Mouse (Mus musculus): ENCODE data around the gene Ndufa5. TPM values are rescaled to one million over a fixed set of nuclear protein-coding genes. Genes with fewer than 3 reads are reported as not detected.

The Ndufa5 gene
- total RNA-seq (2021): 100 to 1,000 TPM; 278 to 314 TPM

- peak; percentile 50 to 77 for DNase-seq (ENCODE audit: extremely low spot score in 1 of 2, low spot score in 1 of 2)
Measured at GRCm38 (mm10) chr6:24527155-24528063, at the start of gene Ndufa5. Gene Ndufa5, minus strand, starts transcription at chr6:24528013.

GRCm38 (mm10) chr6:24573319-24573718 is 45.5 kb upstream of the Ndufa5 start:
- no peak for DNase-seq (ENCODE audit: extremely low spot score in 1 of 2, low spot score in 1 of 2)

GRCm38 (mm10) chr6:24572431-24572830 is 44.6 kb upstream of the Ndufa5 start:
- no peak for DNase-seq (ENCODE audit: extremely low spot score in 1 of 2, low spot score in 1 of 2)

- DNase-seq (ENCODE audit: extremely low spot score in 1 of 2, low spot score in 1 of 2): no peak
Measured at GRCm38 (mm10) chr6:24571126-24571525, 43.3 kb upstream of the Ndufa5 start.

GRCm38 (mm10) chr6:24570278-24570677 is 42.5 kb upstream of the Ndufa5 start:
- DNase-seq (ENCODE audit: extremely low spot score in 1 of 2, low spot score in 1 of 2): no peak

GRCm38 (mm10) chr6:24569711-24570110 is 41.9 kb upstream of the Ndufa5 start:
- DNase-seq (ENCODE audit: extremely low spot score in 1 of 2, low spot score in 1 of 2): no peak

GRCm38 (mm10) chr6:24568963-24569362 is 41.1 kb upstream of the Ndufa5 start:
- DNase-seq (ENCODE audit: extremely low spot score in 1 of 2, low spot score in 1 of 2): no peak

- no peak for DNase-seq (ENCODE audit: extremely low spot score in 1 of 2, low spot score in 1 of 2)
Measured at GRCm38 (mm10) chr6:24564886-24565285, 37.1 kb upstream of the Ndufa5 start.

- peak in 1 of 2 experiments; percentile 35 for DNase-seq (ENCODE audit: extremely low spot score in 1 of 2, low spot score in 1 of 2)
Measured at GRCm38 (mm10) chr6:24564081-24564480, 36.3 kb upstream of the Ndufa5 start.

GRCm38 (mm10) chr6:24555488-24555887 is 27.7 kb upstream of the Ndufa5 start:
- no peak for DNase-seq (ENCODE audit: extremely low spot score in 1 of 2, low spot score in 1 of 2)

GRCm38 (mm10) chr6:24554427-24555086 is 26.7 kb upstream of the Ndufa5 start:
- DNase-seq (ENCODE audit: extremely low spot score in 1 of 2, low spot score in 1 of 2): no peak

GRCm38 (mm10) chr6:24552046-24552445 is 24.2 kb upstream of the Ndufa5 start:
- no peak for DNase-seq (ENCODE audit: extremely low spot score in 1 of 2, low spot score in 1 of 2)

- DNase-seq (ENCODE audit: extremely low spot score in 1 of 2, low spot score in 1 of 2): no peak
Measured at GRCm38 (mm10) chr6:24549801-24550200, 22.0 kb upstream of the Ndufa5 start.

- no peak for DNase-seq (ENCODE audit: extremely low spot score in 1 of 2, low spot score in 1 of 2)
Measured at GRCm38 (mm10) chr6:24546716-24547420, 19.1 kb upstream of the Ndufa5 start.

GRCm38 (mm10) chr6:24543119-24543591 is 15.3 kb upstream of the Ndufa5 start:
- no peak for DNase-seq (ENCODE audit: extremely low spot score in 1 of 2, low spot score in 1 of 2)

GRCm38 (mm10) chr6:24542393-24542792 is 14.6 kb upstream of the Ndufa5 start:
- DNase-seq (ENCODE audit: extremely low spot score in 1 of 2, low spot score in 1 of 2): no peak

GRCm38 (mm10) chr6:24540106-24540505 is 12.3 kb upstream of the Ndufa5 start:
- DNase-seq (ENCODE audit: extremely low spot score in 1 of 2, low spot score in 1 of 2): no peak

GRCm38 (mm10) chr6:24538435-24538834 is 10.6 kb upstream of the Ndufa5 start:
- no peak for DNase-seq (ENCODE audit: extremely low spot score in 1 of 2, low spot score in 1 of 2)

GRCm38 (mm10) chr6:24532804-24533203 is 5.0 kb upstream of the Ndufa5 start:
- no peak for DNase-seq (ENCODE audit: extremely low spot score in 1 of 2, low spot score in 1 of 2)

GRCm38 (mm10) chr6:24530711-24531420 is 3.1 kb upstream of the Ndufa5 start:
- no peak for DNase-seq (ENCODE audit: extremely low spot score in 1 of 2, low spot score in 1 of 2)

Measured in layer of hippocampus, postnatal 25 days (tissue).